Mouse (Mus musculus) liver, embryonic 16.5 days (tissue): ENCODE measurements around the gene Kcnq1. TPM values are rescaled to one million over a fixed set of nuclear protein-coding genes. Genes with fewer than 3 reads are reported as not detected.

ENCODE experiments used
- ATAC-seq: fragments of 200-750 bp; cut with Nextera tagmentation; 2 replicates; pipeline ENCODE4 v1.8.0; 2017; ENCODE audit warnings: low read depth, mild to moderate bottlenecking, moderate number of reproducible peaks, moderate library complexity
- H3K27ac ChIP-seq: fragments of 300-500 bp; sonication (generic); 2 replicates; pipeline ENCODE4 v1.5.1; 2014; ENCODE audit warnings: mild to moderate bottlenecking, low read length
- H3K27me3 ChIP-seq: fragments of 300-500 bp; sonication (generic); 2 replicates; pipeline ENCODE4 v1.6.1; 2014; ENCODE audit warnings: low read depth, low read length, mixed read lengths; ENCODE audit not compliant: control insufficient read depth, insufficient read depth
- H3K36me3 ChIP-seq: fragments of 300-500 bp; sonication (generic); 2 replicates; pipeline ENCODE4 v1.6.1; 2014; ENCODE audit warnings: mild to moderate bottlenecking; ENCODE audit not compliant: control insufficient read depth, insufficient read depth
- H3K4me1 ChIP-seq: fragments of 300-500 bp; sonication (generic); 2 replicates; pipeline ENCODE4 v1.6.1; 2014; ENCODE audit warnings: low read depth, low read length, mixed read lengths; ENCODE audit not compliant: control insufficient read depth
- H3K4me2 ChIP-seq: fragments of 300-500 bp; sonication (generic); 2 replicates; pipeline ENCODE4 v1.6.1; 2014; ENCODE audit warnings: low read depth, low read length, mixed read lengths
- H3K4me3 ChIP-seq: fragments of 300-500 bp; sonication (generic); 2 replicates; pipeline ENCODE4 v1.5.1; 2014; ENCODE audit warnings: low read depth, mild to moderate bottlenecking, low read length
- H3K9ac ChIP-seq: fragments of 300-500 bp; sonication (generic); 2 replicates; pipeline ENCODE4 v1.6.1; 2014; ENCODE audit warnings: low read depth, low read length
- H3K9me3 ChIP-seq: fragments of 300-500 bp; sonication (generic); replicated peaks from 2 replicates; pipeline ENCODE4 v1.6.1; 2016; ENCODE audit warnings: low read length; ENCODE audit not compliant: control insufficient read depth
- WGBS: fragments of 180-500 bp; shearing (Covaris S2); extraction: QIAGEN DNeasy Blood & Tissue Kit; methylation state at CpG from one replicate; pipeline ENCODE4 v1.1.7; 2014; ENCODE audit not compliant: insufficient replicate concordance; 5-methylcytosine and 5-hydroxymethylcytosine counted together
- polyA plus RNA-seq: library from polyadenylated mRNA; unstranded; fragments of >200 nt; fragmentation: Nextera tagmentation; extraction: Ambion mirVana; gene quantifications from 2 replicates; pipeline ENCODE4 v1.2.1, GENCODE M21; 2015

Gene Kcnq1
- polyA plus RNA-seq, 1 experiment from 2014 or later, result 0.65 TPM

DNA sequence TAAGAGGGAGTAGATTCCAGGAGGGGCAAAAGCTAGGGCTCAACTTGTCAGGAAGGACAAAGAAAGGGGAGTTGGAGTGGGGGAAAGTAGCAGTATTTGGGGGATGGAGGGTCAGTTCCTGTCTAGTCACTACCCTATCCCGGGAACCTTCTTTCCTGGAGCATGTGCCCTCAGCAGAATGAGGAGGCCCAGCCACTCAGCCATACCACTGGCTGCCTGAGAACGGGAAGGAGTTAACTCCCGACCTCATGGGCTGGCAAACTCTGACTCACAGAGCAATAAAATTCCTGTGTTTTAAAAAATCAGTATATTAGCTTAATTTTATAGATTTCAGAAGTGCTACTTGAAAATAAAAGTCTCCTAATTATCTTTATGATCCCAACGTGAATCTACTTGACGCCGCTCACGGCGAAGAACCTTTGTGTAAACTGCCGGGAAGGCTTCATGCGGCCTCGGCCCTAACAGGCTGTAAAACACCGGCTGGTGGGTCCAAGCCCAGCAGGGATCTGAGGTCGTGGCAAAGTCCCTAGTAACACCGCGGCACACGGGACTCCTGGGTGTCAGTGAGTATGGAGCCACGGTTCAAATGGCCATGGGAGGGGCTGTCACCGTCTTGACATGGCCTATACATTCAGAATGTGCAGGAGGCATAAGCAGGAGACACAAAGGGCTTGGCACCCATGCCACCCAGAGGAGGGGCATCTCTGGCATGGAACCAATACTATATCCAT lies 222.2 kb downstream of the Kcnq1 start:
- H3K9ac ChIP-seq, result no peak overlapping the region
- no peaks in the 10 kb centered on the region for H3K27me3 ChIP-seq
- 69% methylated on average over 18 of the region's 18 CpGs for WGBS
- ATAC-seq, result no peak
- no peaks in the 10 kb centered on the region for H3K9me3 ChIP-seq
- no peaks in the 10 kb centered on the region for H3K36me3 ChIP-seq
- H3K27ac ChIP-seq, result no peak overlapping the region
- H3K4me2 ChIP-seq, result no peak overlapping the region
- H3K4me1 ChIP-seq, result no peaks in the 10 kb centered on the region
- no peak overlapping the region for H3K4me3 ChIP-seq

DNA sequence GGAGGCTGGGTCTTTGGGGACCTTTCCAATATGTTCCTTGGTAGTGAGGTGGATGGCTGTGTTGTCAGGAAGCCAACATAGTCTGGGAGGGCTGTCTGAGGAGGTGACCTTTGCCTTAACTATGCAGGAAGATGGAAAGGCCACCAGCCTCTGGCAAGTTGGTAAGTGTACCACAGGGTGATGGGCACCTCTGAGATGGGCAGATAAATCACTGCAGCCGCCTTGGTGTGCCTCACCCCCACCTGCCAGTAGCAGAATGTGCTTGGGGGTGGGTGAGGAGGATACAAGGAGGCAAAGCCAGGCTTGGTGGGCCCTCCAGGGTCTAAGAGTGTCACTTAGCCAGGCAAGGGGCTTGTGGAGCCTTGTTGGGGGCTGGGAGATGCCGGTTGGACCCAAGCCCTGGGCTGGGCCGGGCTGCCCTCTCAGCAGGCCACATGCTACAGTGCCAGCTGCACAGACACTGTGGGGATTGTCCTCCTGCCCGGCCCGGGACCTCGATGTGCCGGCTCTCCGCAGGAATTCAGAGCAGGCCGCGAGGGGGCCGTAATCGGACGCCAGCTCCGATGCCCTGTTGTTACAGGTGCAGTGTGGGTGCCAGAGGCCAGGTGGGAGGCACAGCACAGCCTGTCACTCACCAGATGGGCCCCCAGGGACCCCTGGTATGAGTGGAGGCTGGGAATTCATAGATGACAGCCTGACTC lies 223.1 kb downstream of the Kcnq1 start:
- no peaks in the 10 kb centered on the region for H3K4me1 ChIP-seq
- no peak for ATAC-seq
- no peaks in the 10 kb centered on the region for H3K36me3 ChIP-seq
- H3K9ac ChIP-seq, result no peak overlapping the region
- no peaks in the 10 kb centered on the region for H3K9me3 ChIP-seq
- no peak overlapping the region for H3K4me2 ChIP-seq
- no peaks in the 10 kb centered on the region for H3K27me3 ChIP-seq
- H3K4me3 ChIP-seq, result no peak overlapping the region
- WGBS, result 76% methylated on average over 14 of the region's 14 CpGs
- no peak overlapping the region for H3K27ac ChIP-seq

DNA sequence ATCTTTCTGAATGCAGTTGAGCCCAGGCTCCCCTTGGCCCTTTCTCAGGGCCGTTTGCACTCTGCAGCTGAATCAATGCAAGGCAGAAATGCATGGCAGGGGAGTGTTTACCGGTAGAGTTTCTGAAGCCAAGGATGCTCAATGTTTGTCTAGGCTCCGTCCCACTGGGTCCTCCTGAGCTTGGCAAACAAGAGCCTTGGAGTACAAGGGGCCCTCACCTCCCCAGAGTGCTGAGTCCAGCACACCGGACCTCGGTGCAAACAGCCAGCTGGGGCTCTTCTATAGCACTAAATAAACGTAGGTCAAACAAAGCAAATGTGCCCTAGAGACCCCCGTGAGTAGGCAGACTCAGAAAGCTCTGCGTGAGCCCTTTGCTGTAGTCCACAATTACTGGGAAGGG lies 226.9 kb downstream of the Kcnq1 start:
- H3K27me3 ChIP-seq, result no peaks in the 10 kb centered on the region
- no peaks in the 10 kb centered on the region for H3K4me1 ChIP-seq
- H3K27ac ChIP-seq, result no peak overlapping the region
- no peaks in the 10 kb centered on the region for H3K9me3 ChIP-seq
- H3K4me2 ChIP-seq, result no peak overlapping the region
- no peak overlapping the region for H3K4me3 ChIP-seq
- WGBS, result 44% methylated on average over 8 of the region's 8 CpGs
- H3K9ac ChIP-seq, result no peak overlapping the region
- no peak for ATAC-seq
- no peaks in the 10 kb centered on the region for H3K36me3 ChIP-seq

DNA sequence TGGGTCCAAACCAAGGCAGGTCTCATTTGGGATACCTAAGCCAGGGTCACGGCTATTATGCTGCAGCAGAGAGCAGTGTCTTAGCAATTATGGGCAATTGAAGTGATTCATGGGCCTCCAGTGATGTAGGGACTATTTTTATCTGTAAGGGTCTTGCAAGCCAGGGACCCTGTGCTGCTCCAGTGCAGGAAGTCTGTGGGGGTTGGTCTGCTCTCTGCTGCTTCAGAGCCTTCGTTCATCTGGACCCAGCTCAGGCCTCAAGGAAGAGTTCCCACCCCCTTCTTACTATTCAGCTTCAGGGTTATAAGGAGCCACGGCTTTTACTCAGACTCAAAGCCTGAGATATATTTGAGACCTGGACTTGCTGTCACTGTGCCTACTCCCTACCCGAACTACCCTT lies 227.4 kb downstream of the Kcnq1 start:
- ATAC-seq, result no peak
- Histone ChIP-seq H3K36me3 (no peaks in the 10 kb centered on the region), H3K4me1 (no peaks in the 10 kb centered on the region), H3K9me3 (no peaks in the 10 kb centered on the region), H3K4me2 (no peak overlapping the region), H3K27me3 (no peaks in the 10 kb centered on the region), H3K4me3 (no peak overlapping the region), H3K9ac (no peak overlapping the region), H3K27ac (no peak overlapping the region)
- WGBS, result 32% methylated on average over 4 of the region's 4 CpGs

DNA sequence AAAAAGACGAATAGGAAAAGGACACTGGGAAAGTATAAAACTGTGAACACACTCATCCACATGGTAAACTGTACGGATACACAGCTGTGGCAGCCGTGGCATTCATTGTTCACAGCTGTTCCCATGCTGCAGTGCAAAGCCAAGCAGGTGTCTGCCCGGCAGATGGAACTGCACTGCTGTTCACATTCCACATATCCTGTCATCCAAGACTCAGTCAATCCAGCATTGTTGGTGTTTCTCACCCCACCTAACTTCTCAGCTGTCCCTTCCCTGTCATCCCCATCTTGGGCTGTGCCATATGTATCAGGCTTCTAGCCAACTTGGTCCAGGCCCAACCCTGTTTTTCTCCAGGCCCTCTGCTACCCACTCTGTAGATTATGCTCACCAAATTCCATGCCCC lies 232.5 kb downstream of the Kcnq1 start:
- no peaks in the 10 kb centered on the region for H3K9me3 ChIP-seq
- no peaks in the 10 kb centered on the region for H3K36me3 ChIP-seq
- H3K4me1 ChIP-seq, result no peaks in the 10 kb centered on the region; the same call in 1 of the 2 replicates
- H3K4me3 ChIP-seq, result no peak overlapping the region
- H3K27ac ChIP-seq, result no peak overlapping the region
- no peak overlapping the region for H3K4me2 ChIP-seq
- ATAC-seq, result no peak
- 65% methylated on average over 4 of the region's 4 CpGs for WGBS
- H3K27me3 ChIP-seq, result no peaks in the 10 kb centered on the region
- no peak overlapping the region for H3K9ac ChIP-seq

DNA sequence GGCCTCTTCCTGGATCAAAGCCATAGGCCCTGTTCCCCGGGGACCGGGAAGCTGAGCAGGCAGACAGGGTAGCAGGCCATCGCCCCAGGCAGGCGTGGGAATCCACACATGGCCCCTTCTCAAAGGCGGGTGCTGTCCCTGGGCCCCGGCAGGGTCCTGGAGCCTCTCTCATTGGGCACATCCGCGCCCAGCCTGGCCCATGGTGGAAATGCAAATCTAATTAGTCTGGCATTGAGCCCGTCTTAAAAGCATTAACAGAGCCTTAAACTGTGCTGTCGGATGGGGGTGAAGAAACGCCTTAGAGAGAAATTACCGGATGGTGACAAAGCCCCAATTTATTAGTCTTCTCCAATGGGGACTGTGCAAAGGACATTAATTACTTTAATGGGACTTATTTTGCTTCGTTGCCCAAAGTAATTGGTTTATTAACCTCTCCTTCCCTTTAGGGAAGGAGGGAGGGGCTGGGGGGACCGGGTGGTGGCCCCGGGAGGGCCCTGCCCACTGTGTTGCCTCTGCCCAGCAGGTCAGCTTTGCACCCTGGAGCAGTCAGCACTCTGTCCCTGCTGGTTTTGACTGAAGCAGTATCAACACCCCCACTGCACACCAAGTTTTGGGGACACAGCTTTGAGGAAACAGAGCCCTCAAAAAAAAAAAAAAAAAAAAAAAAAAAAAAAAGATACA lies 234.6 kb downstream of the Kcnq1 start:
- Histone ChIP-seq H3K9ac (no peak overlapping the region), H3K4me2 (no peak overlapping the region), H3K9me3 (no peaks in the 10 kb centered on the region), H3K27me3 (no peaks in the 10 kb centered on the region), H3K4me1 (no peaks in the 10 kb centered on the region; the same call in 1 of the 2 replicates), H3K36me3 (no peaks in the 10 kb centered on the region), H3K27ac (no peak overlapping the region), H3K4me3 (no peak overlapping the region)
- no peak for ATAC-seq
- WGBS, result 70% methylated on average over 15 of the region's 15 CpGs

DNA sequence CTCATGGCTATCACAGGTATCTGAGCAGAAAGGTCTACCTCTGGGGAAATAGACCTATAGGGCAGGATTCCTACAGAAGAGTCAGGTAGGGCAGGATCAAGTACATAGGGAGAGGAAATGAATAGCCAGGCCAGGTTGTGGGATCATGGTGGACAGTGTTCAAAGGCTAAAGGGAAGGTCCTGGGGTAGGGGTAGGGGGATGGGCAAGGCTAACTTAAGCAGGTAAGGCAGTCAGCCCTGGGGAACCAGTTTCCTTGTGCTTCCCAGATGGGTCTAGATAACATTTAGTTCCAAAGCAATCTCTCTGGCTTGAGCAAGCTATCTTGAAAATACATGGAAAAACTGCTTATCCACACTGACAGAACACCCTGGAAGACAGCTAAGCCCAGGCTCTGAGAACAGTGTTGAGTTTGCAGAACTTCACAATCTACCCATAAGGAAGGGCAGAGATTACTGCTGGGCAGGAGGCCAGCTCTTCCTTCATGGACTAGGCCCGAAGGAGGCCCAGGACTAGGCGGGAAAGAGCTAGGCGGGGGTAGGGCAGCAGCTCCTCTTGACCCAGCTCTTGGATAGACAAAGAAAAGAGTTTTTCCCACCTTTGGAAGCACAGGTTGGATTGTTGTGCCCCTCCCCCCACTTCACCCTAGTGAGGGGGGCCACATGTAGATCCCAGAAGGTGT lies 235.3 kb downstream of the Kcnq1 start:
- Histone ChIP-seq H3K4me2 (no peak overlapping the region), H3K36me3 (no peaks in the 10 kb centered on the region), H3K4me1 (no peaks in the 10 kb centered on the region; the same call in 1 of the 2 replicates), H3K4me3 (no peak overlapping the region), H3K9ac (no peak overlapping the region), H3K27ac (no peak overlapping the region), H3K9me3 (no peaks in the 10 kb centered on the region), H3K27me3 (no peaks in the 10 kb centered on the region)
- no peak for ATAC-seq
- WGBS, result 67% methylated on average over 3 of the region's 3 CpGs

DNA sequence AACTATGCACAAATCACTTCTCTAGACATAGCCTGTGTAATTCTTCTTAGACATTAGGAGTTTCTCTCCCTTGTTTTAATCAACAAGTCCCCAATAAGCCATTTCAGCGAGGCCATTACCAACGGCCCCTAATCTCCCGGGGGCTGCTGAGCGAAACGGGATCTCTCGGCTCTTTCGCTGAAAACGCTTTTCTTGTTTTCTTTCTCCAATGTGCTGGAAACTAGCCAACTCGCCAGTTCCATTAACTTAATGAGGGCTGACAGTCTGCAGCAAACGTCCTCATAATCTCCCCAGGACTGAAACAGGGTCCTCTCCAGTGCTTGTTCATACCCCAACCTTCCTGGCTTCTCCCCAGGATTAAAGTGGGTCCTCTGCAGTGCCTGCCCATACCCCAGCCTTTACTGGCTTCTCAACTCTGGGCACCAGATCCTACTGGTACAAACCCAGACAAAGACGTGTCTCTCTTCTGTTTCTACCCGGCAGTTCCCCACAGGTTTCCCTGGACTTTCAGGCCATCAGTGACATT lies 237.7 kb downstream of the Kcnq1 start:
- 58% methylated on average over 12 of the region's 12 CpGs for WGBS
- ATAC-seq, result no peak
- Histone ChIP-seq H3K27ac (no peak overlapping the region), H3K9ac (no peak overlapping the region), H3K4me2 (no peak overlapping the region), H3K36me3 (no peaks in the 10 kb centered on the region), H3K27me3 (no peaks in the 10 kb centered on the region), H3K4me1 (no peaks in the 10 kb centered on the region; the same call in 1 of the 2 replicates), H3K4me3 (no peak overlapping the region), H3K9me3 (no peaks in the 10 kb centered on the region)
